Mouse (Mus musculus) CH12.LX (cell line): Measurements from ENCODE around the gene Dnhd1.

Source experiments
- CTCF ChIP-seq, 2 experiments: IDR thresholded peaks in 1 of 2; conservative IDR thresholded peaks in 1 of 2; 2 replicates each; pipeline ENCODE4 v1.5.1; 2011 to 2012; ENCODE audit warnings: low read depth in 2 of 2, low read length in 2 of 2, improper control_type of control experiment in 1 of 2, inconsistent platforms in 1 of 2, mild to moderate bottlenecking in 1 of 2, moderate library complexity in 1 of 2
- MAX ChIP-seq: IDR thresholded peaks from 2 replicates; pipeline ENCODE4 v1.6.1; 2011; ENCODE audit warnings: low read length, improper control_type of control experiment
- RAD21 ChIP-seq: IDR thresholded peaks from 2 replicates; pipeline ENCODE4 v1.6.1; 2011; ENCODE audit warnings: low read depth, mild to moderate bottlenecking, low read length, improper control_type of control experiment, moderate library complexity

- TF ChIP-seq MAX: no peak
- no peak for TF ChIP-seq RAD21
- TF ChIP-seq CTCF (conservative IDR thresholded peaks at IDR 0.05 in 1 of 2, IDR thresholded peaks at IDR 0.05 in 1 of 2; ENCODE audit: low read depth in 2 of 2, low read length in 2 of 2): no peak
These were observed 87.0 kb downstream of the Dnhd1 start for GRCm38 (mm10) chr7:105737648-105738047.
